Mouse (Mus musculus): ENCODE results near the gene Tbcel. TPM values are rescaled to one million over a fixed set of nuclear protein-coding genes. Genes with fewer than 3 reads are reported as not detected.

The Tbcel gene
- total and polyA plus RNA-seq, 3 experiments: 13.8 to 39.8 (median 20.4) TPM

GRCm38 (mm10) chr9:42401486-42401885 is 106.1 kb downstream of the Tbcel start:
- TF ChIP-seq KAT2A (conservative IDR thresholded peaks at IDR 0.05; ENCODE audit: low read depth, low read length): no peak
- no peak for TF ChIP-seq BHLHE40 (IDR thresholded peaks at IDR 0.05; ENCODE audit: borderline replicate concordance, low read depth, low read length)
- no peak for TF ChIP-seq SMC3 (IDR thresholded peaks at IDR 0.05; ENCODE audit: low read depth, low read length)
- TF ChIP-seq ETS1 (IDR thresholded peaks at IDR 0.05; ENCODE audit: low read depth, low read length): no peak
- TF ChIP-seq USF1 (IDR thresholded peaks at IDR 0.05; ENCODE audit: low read depth, low read length): no peak
- no peak for TF ChIP-seq NRF1 (IDR thresholded peaks at IDR 0.05; ENCODE audit: insufficient read depth, low read depth, low read length, poor library complexity, severe bottlenecking)
- Histone ChIP-seq H3K27ac (ENCODE audit: control insufficient read depth, low read depth, low read length) (no peak overlapping the region), H3K36me3 (ENCODE audit: control insufficient read depth in 1 of 2, insufficient read depth in 2 of 2, low read length in 2 of 2) (no peaks in the 10 kb centered on the region), H3K27me3 (ENCODE audit: control insufficient read depth in 1 of 2, insufficient read depth in 2 of 2, low read length in 2 of 2) (0 out of 4 replicates have a peak, but pooled peaks cover 0 to 1% of the 10 kb centered on the region in 2 experiments), H3K4me3 (ENCODE audit: control insufficient read depth in 1 of 2, insufficient read depth in 1 of 2, low read depth in 2 of 2, low read length in 2 of 2) (no peak overlapping the region), H3K79me2 (ENCODE audit: control insufficient read depth, insufficient read depth, low read length, poor library complexity) (no peaks in the 10 kb centered on the region), H3K9ac (ENCODE audit: control insufficient read depth, low read depth, low read length, poor library complexity, severe bottlenecking) (no peak overlapping the region), H3K4me1 (ENCODE audit: control insufficient read depth in 1 of 2, insufficient read depth in 2 of 2, low read length in 2 of 2) (no peaks in the 10 kb centered on the region), H3K9me3 (replicated peaks; ENCODE audit: insufficient read depth, low read length) (no peaks in the 10 kb centered on the region)
- no peak for DNase-seq (ENCODE audit: low read depth, low spot score)

GRCm38 (mm10) chr9:42399829-42400228 is 107.8 kb downstream of the Tbcel start, which contains the start of gene Tecta:
Gene Tecta, minus strand, starts transcription at chr9:42399929.
- TF ChIP-seq MEF2A (IDR thresholded peaks at IDR 0.05; ENCODE audit: extremely low read depth, insufficient replicate concordance, low read depth, low read length, poor library complexity, severe bottlenecking) (no peak), TBP (IDR thresholded peaks at IDR 0.05; ENCODE audit: low read depth, low read length) (no peak), MXI1 (IDR thresholded peaks at IDR 0.05; ENCODE audit: low read depth, low read length) (no peak), CTCF (IDR thresholded peaks at IDR 0.05 in 2 of 3, conservative IDR thresholded peaks at IDR 0.05 in 1 of 3; ENCODE audit: control insufficient read depth in 1 of 3, insufficient read depth in 1 of 3, low read depth in 2 of 3, low read length in 3 of 3, poor library complexity in 1 of 3, severe bottlenecking in 1 of 3) (no peak), TAL1 (IDR thresholded peaks at IDR 0.05; ENCODE audit: low read length) (no peak), POLR2A (IDR thresholded peaks at IDR 0.05; ENCODE audit: control insufficient read depth in 1 of 2, insufficient read depth in 1 of 2, low read depth in 1 of 2, low read length in 2 of 2, poor library complexity in 1 of 2) (no peak), NELFE (IDR thresholded peaks at IDR 0.05; ENCODE audit: low read depth, low read length) (no peak), MYC (IDR thresholded peaks at IDR 0.05; ENCODE audit: low read depth, low read length) (no peak), MAX (IDR thresholded peaks at IDR 0.05; ENCODE audit: low read length) (no peak), MAFK (IDR thresholded peaks at IDR 0.05; ENCODE audit: borderline replicate concordance, low read depth, low read length) (no peak), ZMIZ1 (IDR thresholded peaks at IDR 0.05; ENCODE audit: low read depth, low read length) (no peak), MAZ (IDR thresholded peaks at IDR 0.05; ENCODE audit: low read depth, low read length) (no peak), GABPA (IDR thresholded peaks at IDR 0.05; ENCODE audit: low read depth, low read length) (no peak), USF1 (IDR thresholded peaks at IDR 0.05; ENCODE audit: low read depth, low read length) (no peak), POLR2AphosphoS5 (IDR thresholded peaks at IDR 0.05; ENCODE audit: borderline replicate concordance, low read depth, low read length) (no peak), UBTF (IDR thresholded peaks at IDR 0.05; ENCODE audit: borderline replicate concordance, insufficient read depth, low read depth, low read length) (no peak), RAD21 (IDR thresholded peaks at IDR 0.05; ENCODE audit: low read depth, low read length) (no peak), SIN3A (IDR thresholded peaks at IDR 0.05; ENCODE audit: low read length) (no peak)
- 0 out of 4 replicates have a peak, but pooled peaks cover 0 to 1% of the 10 kb centered on the region in 2 experiments for H3K27me3 ChIP-seq (ENCODE audit: control insufficient read depth in 1 of 2, insufficient read depth in 2 of 2, low read length in 2 of 2)

More at GRCm38 (mm10) chr9:42399829-42400228, 107.8 kb downstream of the Tbcel start, which contains the start of gene Tecta:
- no peaks in the 10 kb centered on the region for H3K9me3 ChIP-seq (replicated peaks; ENCODE audit: insufficient read depth, low read length)
- H3K9ac ChIP-seq (ENCODE audit: control insufficient read depth, low read depth, low read length, poor library complexity, severe bottlenecking): no peak within 1 kb of the TSS
- H3K27ac ChIP-seq (ENCODE audit: control insufficient read depth, low read depth, low read length): no peak within 1 kb of the TSS
- no peaks in the 10 kb centered on the region for H3K36me3 ChIP-seq (ENCODE audit: control insufficient read depth in 1 of 2, insufficient read depth in 2 of 2, low read length in 2 of 2)
- no peak for DNase-seq (ENCODE audit: low read depth, low spot score)
- H3K4me1 ChIP-seq (ENCODE audit: control insufficient read depth in 1 of 2, insufficient read depth in 2 of 2, low read length in 2 of 2): no peaks in the 10 kb centered on the region
- no peaks in the 10 kb centered on the region for H3K79me2 ChIP-seq (ENCODE audit: control insufficient read depth, insufficient read depth, low read length, poor library complexity)
- no peak within 1 kb of the TSS for H3K4me3 ChIP-seq (ENCODE audit: control insufficient read depth in 1 of 2, insufficient read depth in 1 of 2, low read depth in 2 of 2, low read length in 2 of 2)

All from MEL (cell line).